8 mouse cellular contexts compared by ENCODE assay signal in genomic region chr8:123254099-123254885, GRCm38 (mm10). TPM values are rescaled to one million over a fixed set of nuclear protein-coding genes. Genes with fewer than 3 reads are reported as not detected.
DNase-seq lines count a peak whose midpoint lies in the region; ATAC-seq and TF ChIP-seq lines count a peak whose summit lies in the region.

Gene Zfp276, plus strand, starts transcription at chr8:123254195.
Gene Vps9d1, minus strand, starts transcription at chr8:123254348.

- under 1% methylated on average over 98 of the region's 99 CpGs for WGBS in embryonic facial prominence, embryonic 12.5 days
- WGBS in kidney, adult 2 months, result under 1% methylated on average over 99 of the region's 99 CpGs
- WGBS in limb, embryonic 14.5 days, result under 1% methylated on average over 68 of the region's 99 CpGs
- under 1% methylated on average over 71 of the region's 99 CpGs for WGBS in midbrain, embryonic 16.5 days

- no peaks in the 10 kb centered on the region for H3K27me3 ChIP-seq in embryonic facial prominence, embryonic 12.5 days
- no peaks in the 10 kb centered on the region for H3K27me3 ChIP-seq in kidney, adult 2 months (replicated peaks; ENCODE audit: control insufficient read depth, insufficient read depth, low read length)
- H3K27me3 ChIP-seq in limb, embryonic 14.5 days (ENCODE audit: control insufficient read depth, insufficient read depth, low read length), result no peaks in the 10 kb centered on the region
- no peaks in the 10 kb centered on the region for H3K27me3 ChIP-seq in midbrain, embryonic 16.5 days (ENCODE audit: control insufficient read depth, insufficient read depth, low read depth, low read length)

- no peaks in the 10 kb centered on the region for H3K9me3 ChIP-seq in embryonic facial prominence, embryonic 12.5 days
- H3K9me3 ChIP-seq in limb, embryonic 14.5 days (ENCODE audit: control insufficient read depth, low read length), result no peaks in the 10 kb centered on the region
- H3K9me3 ChIP-seq in midbrain, embryonic 16.5 days (replicated peaks; ENCODE audit: control insufficient read depth, low read length, poor library complexity, severe bottlenecking), result no peaks in the 10 kb centered on the region

- peak within 1 kb of the TSS; percentile 97 for H3K4me2 ChIP-seq in embryonic facial prominence, embryonic 12.5 days (replicated peaks)
- peak within 1 kb of the TSS; percentile 72 for H3K4me2 ChIP-seq in limb, embryonic 14.5 days (replicated peaks; ENCODE audit: low read depth, low read length, severe bottlenecking)
- H3K4me2 ChIP-seq in midbrain, embryonic 16.5 days (ENCODE audit: low read length), result peak within 1 kb of the TSS; percentile 97

- peak; percentile 86 for DNase-seq in 416B (ENCODE audit: low read depth)
- DNase-seq in adrenal gland, postnatal 36 days, result peak; percentile 92 to 94
- peak; percentile 88 to 91 for DNase-seq in heart, adult 18-20 months
- DNase-seq in kidney, adult 2 months, result peak; percentile 91
- peak; percentile 74 for DNase-seq in limb, embryonic 14.5 days (ENCODE audit: low spot score)
- DNase-seq in spleen, postnatal 10 days (ENCODE audit: low spot score in 2 of 2), result peak; percentile 89 to 90

- no peak for TF ChIP-seq POLR2A in kidney, adult 2 months (IDR thresholded peaks at IDR 0.05; ENCODE audit: low read depth, low read length)
- no peak for TF ChIP-seq POLR2A in limb, embryonic 14.5 days (IDR thresholded peaks at IDR 0.05; ENCODE audit: borderline replicate concordance, extremely low read depth, insufficient read depth, insufficient read length)

- no peak for TF ChIP-seq CTCF in kidney, adult 2 months (conservative IDR thresholded peaks at IDR 0.05; ENCODE audit: insufficient read depth, insufficient read length, low read depth, low read length)

- H3K27ac ChIP-seq in embryonic facial prominence, embryonic 12.5 days, result peak within 1 kb of the TSS; percentile 80
- H3K27ac ChIP-seq in kidney, adult 2 months (ENCODE audit: insufficient read depth, low read depth, low read length), result peak within 1 kb of the TSS; percentile 88
- H3K27ac ChIP-seq in limb, embryonic 14.5 days (replicated peaks; ENCODE audit: low read depth, low read length), result peak within 1 kb of the TSS; percentile 78
- H3K27ac ChIP-seq in midbrain, embryonic 16.5 days (ENCODE audit: low read length), result peak within 1 kb of the TSS; percentile 92

- peaks cover 26% of the 10 kb centered on the region for H3K4me1 ChIP-seq in embryonic facial prominence, embryonic 12.5 days
- peaks cover 10% of the 10 kb centered on the region; the same call in 1 of the 2 replicates for H3K4me1 ChIP-seq in kidney, adult 2 months (ENCODE audit: control insufficient read depth, insufficient read depth, low read length)
- H3K4me1 ChIP-seq in limb, embryonic 14.5 days (ENCODE audit: control insufficient read depth, insufficient read depth, low read length), result peaks cover 19% of the 10 kb centered on the region
- H3K4me1 ChIP-seq in midbrain, embryonic 16.5 days (ENCODE audit: control insufficient read depth, insufficient read depth, low read length), result peaks cover 18% of the 10 kb centered on the region

- peaks cover 59% of the 10 kb centered on the region for H3K36me3 ChIP-seq in embryonic facial prominence, embryonic 12.5 days
- no peaks in the 10 kb centered on the region; the same call in 1 of the 2 replicates for H3K36me3 ChIP-seq in kidney, adult 2 months (ENCODE audit: control insufficient read depth, insufficient read depth, low read length)
- peaks cover 60% of the 10 kb centered on the region for H3K36me3 ChIP-seq in limb, embryonic 14.5 days (ENCODE audit: control insufficient read depth, insufficient read depth, low read length)
- H3K36me3 ChIP-seq in midbrain, embryonic 16.5 days (ENCODE audit: control insufficient read depth, insufficient read depth, low read length), result peaks cover 25% of the 10 kb centered on the region

- ATAC-seq in embryonic facial prominence, embryonic 12.5 days (ENCODE audit: insufficient number of reproducible peaks, insufficient read depth, low FRiP score, low TSS enrichment), result peak; percentile 91
- peak; percentile 95 for ATAC-seq in limb, embryonic 14.5 days (ENCODE audit: low FRiP score, low read depth)
- peak; percentile 96 for ATAC-seq in midbrain, embryonic 16.5 days

- H3K9ac ChIP-seq in embryonic facial prominence, embryonic 12.5 days, result peak within 1 kb of the TSS; percentile 90
- H3K9ac ChIP-seq in limb, embryonic 14.5 days (ENCODE audit: low read depth, low read length, severe bottlenecking), result peak within 1 kb of the TSS; percentile 94
- peak within 1 kb of the TSS; percentile 100 for H3K9ac ChIP-seq in midbrain, embryonic 16.5 days (ENCODE audit: low read depth, low read length)

- H3K4me3 ChIP-seq in embryonic facial prominence, embryonic 12.5 days, result peak within 1 kb of the TSS; percentile 80
- H3K4me3 ChIP-seq in kidney, adult 2 months (ENCODE audit: insufficient read depth, low read depth, low read length), result peak within 1 kb of the TSS; percentile 97
- H3K4me3 ChIP-seq in limb, embryonic 14.5 days (replicated peaks; ENCODE audit: low read length), result peak within 1 kb of the TSS; percentile 83
- peak within 1 kb of the TSS; percentile 97 for H3K4me3 ChIP-seq in midbrain, embryonic 16.5 days (ENCODE audit: low read depth, low read length)

RNA-seq across cellular contexts. Expression of gene Zfp276, which starts in this region (rescaled TPM):
- 10 to 100 TPM; 19.4 to 27.9 TPM for total RNA-seq in adrenal gland, postnatal 36 days (2021)
- 34.3 and 36.6 TPM in 2 replicates for polyA plus RNA-seq in embryonic facial prominence, embryonic 12.5 days (2016; fragmentation: Nextera tagmentation; extraction: Ambion mirVana)
- total RNA-seq in heart, adult 18-20 months (2021), result 10 to 100 TPM; 10.3 to 13.4 TPM
- polyA plus RNA-seq in kidney, adult 2 months (2012; rRNA removed), result 22.4 and 29.9 TPM in 2 replicates
- 44.2 and 52.5 TPM in 2 replicates for polyA plus RNA-seq in limb, embryonic 14.5 days (2012; rRNA removed)
- polyA plus RNA-seq in limb, embryonic 14.5 days (2014; fragmentation: Nextera tagmentation; extraction: Ambion mirVana), result 19.9 and 27.9 TPM in 2 replicates
- 24.3 and 24.4 TPM in 2 replicates for polyA plus RNA-seq in midbrain, embryonic 16.5 days (2015; fragmentation: Nextera tagmentation; extraction: Ambion mirVana)

RNA-seq across cellular contexts. Expression of gene Vps9d1, which starts in this region (rescaled TPM):
- total RNA-seq in adrenal gland, postnatal 36 days (2021), result 10 to 100 TPM; 21.1 to 28.1 TPM
- polyA plus RNA-seq in embryonic facial prominence, embryonic 12.5 days (2016; fragmentation: Nextera tagmentation; extraction: Ambion mirVana), result 35.1 and 37.2 TPM in 2 replicates
- 10 to 100 TPM; 27.8 to 31.5 TPM for total RNA-seq in heart, adult 18-20 months (2021)
- 42.7 and 79.9 TPM in 2 replicates for polyA plus RNA-seq in kidney, adult 2 months (2012; rRNA removed)
- 86.1 and 140 TPM in 2 replicates for polyA plus RNA-seq in limb, embryonic 14.5 days (2012; rRNA removed)
- polyA plus RNA-seq in limb, embryonic 14.5 days (2014; fragmentation: Nextera tagmentation; extraction: Ambion mirVana), result 27.4 and 32.6 TPM in 2 replicates
- 63.8 and 69.0 TPM in 2 replicates for polyA plus RNA-seq in midbrain, embryonic 16.5 days (2015; fragmentation: Nextera tagmentation; extraction: Ambion mirVana)

Comparison
In these comparisons a context has a peak if more than half of its experiments do, and no peak if none do; other contexts are left out.
1. Peak in every context shown above with its lines: DNase-seq, ATAC-seq, H3K4me3 ChIP-seq and H3K27ac ChIP-seq.